Mouse (Mus musculus) heart, postnatal 10 days (tissue): Measurements from ENCODE around the gene Gm12185. TPM values are rescaled to one million over a fixed set of nuclear protein-coding genes. Genes with fewer than 3 reads are reported as not detected.
"Not testable (repeated sequence)": the region's sequence is repeated elsewhere in the genome, so short reads cannot be mapped to it uniquely, and the experiment has no call there.

Experiments
- DNase-seq, 2 experiments: peaks; one replicate each; pipeline ENCODE4 v3.0.0; 2021
- intact Hi-C: fragments of 180-260 bp; cut with DNase I; formaldehyde crosslinking; loops from one replicate; pipeline ENCODE4 v1.15.1; 2025
- total RNA-seq, 2 experiments: library from RNA; stranded (reverse); gene quantifications; 2 replicates each; pipeline ENCODE4 v1.2.3; 2021

Gm12185 gene
- total RNA-seq, result under 1 TPM; 0.17 to 0.45 TPM

DNA sequence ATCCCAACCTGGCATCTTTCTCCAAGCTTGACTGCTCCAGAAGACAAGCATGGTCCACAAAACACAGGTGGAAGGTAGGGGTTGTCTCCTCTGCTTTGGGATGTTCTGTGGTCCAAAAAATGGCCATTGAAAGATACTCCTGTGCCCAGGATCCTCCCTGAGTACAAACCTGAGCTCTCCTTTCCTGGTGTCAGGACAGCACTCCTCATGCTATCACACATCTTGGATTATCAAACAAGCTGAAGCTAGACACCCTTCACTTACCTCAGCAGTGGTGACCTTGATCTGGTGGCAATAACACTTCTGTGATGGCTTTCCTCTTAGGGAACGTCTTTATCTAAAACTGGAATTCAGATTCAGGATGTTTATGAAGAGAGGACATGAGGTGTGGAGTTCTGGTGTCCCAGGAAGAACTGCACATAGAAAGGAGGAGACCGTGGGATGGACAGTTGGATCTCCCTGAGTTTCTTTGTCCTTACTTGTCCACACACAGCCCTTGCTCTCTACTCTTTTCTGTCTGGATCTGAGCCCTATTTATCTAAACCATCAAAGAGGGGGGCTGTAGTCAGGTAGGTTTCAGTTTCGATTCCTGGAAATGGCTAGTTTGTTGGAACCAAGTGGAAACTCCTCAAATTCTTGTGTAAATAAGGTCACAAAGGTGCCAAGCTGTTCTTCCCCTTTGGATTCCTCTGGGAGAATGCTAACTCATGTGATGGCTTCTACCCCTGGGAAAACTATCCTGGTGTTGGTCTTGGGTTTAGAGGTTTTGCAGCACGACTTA lies at the start of gene Gm12185:
Gene Gm12185 (minus strand): TSS at position 487 of the 781 bp plus-strand sequence.
- intact Hi-C loops, result not testable (repeated sequence)
- peak in 1 of 2 experiments; percentile 7 for DNase-seq

DNA sequence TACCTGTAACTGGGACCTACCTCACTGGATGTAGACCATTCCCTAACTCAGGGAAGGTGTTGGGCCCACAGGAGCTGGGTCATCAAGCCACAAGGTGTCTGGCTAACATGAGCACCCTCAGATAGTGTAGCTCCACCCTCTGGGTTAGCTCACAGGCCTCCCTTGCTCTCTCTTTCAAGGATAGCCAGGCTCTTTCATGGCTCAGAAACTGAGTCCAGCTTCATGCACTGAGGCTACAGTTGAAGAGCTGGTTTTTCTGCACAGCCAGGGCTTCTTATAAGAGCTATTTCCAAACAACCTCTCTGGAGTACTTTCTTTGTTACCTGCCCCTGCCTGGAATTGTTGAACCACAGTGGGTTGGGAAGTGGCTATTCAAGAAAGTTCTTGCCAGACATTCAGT lies 20.0 kb upstream of the Gm12185 start:
- DNase-seq, intact Hi-C loops: not testable (repeated sequence)

DNA sequence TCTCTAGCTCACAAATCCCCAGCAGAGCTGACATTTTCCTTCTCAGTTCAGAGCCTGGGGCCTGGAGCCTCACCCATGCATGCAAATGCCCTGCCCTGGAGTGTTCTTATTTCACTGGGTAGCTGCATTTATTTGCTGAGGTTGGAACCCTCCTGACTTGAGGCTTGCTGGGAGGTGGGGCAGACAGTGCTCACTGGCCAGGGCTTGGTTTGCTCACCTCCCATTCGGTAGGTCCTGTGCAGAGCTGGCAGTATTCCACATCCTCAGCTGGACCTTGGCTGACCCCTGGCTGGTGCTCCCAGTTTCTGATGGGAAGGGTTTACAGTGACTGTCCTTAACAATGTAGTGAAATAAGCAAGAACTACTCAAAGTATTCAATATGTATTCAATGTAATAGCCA lies 14.8 kb upstream of the Gm12185 start:
- intact Hi-C loops, DNase-seq: not testable (repeated sequence)

DNA sequence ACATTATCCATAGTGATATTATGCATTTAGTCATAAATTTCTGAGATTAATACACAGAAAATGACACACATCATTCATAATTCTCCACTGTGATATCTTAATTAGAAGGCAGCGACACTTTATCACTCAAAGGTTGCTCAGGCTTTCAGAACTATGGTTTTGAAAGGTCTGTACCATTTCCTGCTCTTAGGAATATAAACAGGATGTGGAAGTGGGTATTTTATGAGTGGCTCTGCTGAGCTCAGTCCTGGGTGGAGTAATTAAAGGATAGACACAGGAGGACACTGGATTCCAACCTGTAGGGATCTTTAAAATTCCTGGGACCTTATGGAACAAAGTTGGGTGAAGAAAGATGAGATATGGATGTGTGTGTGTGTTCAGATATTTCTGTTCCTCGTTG lies 14.3 kb upstream of the Gm12185 start:
- DNase-seq, intact Hi-C loops: not testable (repeated sequence)

DNA sequence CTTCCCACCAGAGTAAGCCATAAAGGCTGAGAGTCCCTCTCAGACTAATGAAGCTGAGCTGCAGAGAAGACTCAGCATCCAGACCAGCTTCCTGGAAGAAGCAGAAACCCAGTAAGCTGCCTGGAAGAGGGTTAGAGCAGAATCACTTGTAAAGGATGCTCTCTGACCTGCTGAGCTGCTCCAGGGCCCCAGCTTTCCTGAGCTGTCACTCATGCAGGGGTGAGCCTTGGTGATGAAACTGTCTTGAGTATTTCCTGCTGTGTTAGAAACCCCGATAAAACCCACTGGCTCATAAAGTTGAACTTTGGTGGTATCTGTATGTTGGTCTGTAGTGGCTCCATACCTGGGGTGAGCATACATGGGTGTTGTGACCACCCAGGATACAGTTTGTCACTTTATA lies 8.4 kb upstream of the Gm12185 start:
- intact Hi-C loops, DNase-seq: not testable (repeated sequence)

DNA sequence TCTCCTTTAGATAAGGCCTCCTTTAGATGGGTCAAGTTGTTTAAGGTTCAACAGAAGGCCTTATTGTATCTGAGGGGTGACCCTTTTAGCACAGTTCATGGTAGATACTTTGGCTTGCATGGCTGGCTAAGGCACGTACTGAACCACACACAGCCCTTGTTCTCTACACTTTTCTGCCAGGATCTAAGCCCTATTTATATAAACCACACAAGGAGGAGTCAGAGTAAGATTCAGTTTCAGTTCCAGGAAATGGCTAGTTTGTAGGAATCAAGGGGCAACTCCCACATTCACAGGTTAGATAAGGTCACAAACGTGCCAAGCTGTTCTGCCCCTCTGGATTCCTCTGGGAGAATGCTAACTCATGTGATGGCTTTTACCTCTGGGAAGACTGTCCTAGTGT lies 2.0 kb upstream of the Gm12185 start, which contains the start of gene Tgtp1:
Gene Tgtp1 (minus strand): TSS at position 155 of the 400 bp plus-strand sequence.
- intact Hi-C loops, DNase-seq: not testable (repeated sequence)

DNA sequence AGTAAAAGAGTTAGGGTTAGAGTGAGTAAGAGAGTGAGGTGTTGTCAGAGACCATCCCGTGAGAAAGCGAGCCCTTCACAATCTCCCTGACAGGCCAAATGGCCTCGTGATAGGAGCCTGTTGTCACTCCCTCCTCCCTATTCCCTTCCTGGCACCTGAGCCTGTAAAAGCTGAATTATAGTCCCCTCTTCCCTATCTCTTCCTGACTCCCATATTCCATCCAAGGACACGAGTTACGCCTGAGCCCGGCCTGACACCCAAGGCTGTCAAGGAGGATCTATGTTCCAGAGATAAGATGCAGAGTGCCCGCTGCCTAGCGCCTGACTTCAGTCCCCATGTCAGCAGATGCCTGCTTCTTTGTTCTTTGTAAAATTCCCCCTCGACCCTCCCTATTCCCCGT lies 1.3 kb upstream of the Gm12185 start:
- DNase-seq, intact Hi-C loops: not testable (repeated sequence)

DNA sequence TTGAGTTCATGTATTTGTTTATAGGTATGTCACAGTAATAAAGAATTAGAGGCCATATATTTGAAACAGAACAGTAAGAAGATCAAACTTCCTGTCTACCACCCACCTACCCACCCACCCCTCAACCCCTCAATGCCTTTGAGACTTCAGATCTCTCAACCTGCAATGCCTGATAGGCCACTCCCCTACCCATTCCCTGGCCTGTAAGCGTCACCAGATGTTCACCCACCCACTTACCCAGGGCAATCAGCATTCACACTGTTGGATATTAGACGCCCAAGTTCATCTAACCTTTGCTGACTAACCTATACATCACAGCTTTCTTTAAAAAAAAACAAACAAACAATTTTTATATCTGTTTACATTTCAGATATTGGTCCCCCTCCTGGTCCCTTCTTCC lies 2.0 kb downstream of the Gm12185 start:
- DNase-seq, intact Hi-C loops: not testable (repeated sequence)

DNA sequence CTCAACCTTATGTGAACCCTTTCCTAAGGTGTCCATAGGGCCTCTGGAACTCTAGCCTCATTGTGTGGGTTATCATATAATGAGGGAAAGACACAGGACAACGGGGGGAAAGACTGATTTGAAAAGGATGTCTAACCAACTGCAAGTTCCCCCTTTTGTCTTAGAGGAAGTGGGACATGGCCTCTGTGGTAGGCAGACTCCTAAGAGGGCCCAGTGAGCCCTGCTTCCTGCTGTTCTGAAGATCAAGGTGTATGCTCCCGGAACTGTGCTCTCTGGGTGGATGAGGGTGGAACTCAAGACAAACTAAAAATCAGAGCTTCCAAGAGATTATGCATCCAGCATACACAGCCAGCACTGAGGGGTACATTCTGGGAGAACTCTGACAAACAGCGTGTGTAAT lies 3.8 kb downstream of the Gm12185 start:
- intact Hi-C loops, DNase-seq: not testable (repeated sequence)

DNA sequence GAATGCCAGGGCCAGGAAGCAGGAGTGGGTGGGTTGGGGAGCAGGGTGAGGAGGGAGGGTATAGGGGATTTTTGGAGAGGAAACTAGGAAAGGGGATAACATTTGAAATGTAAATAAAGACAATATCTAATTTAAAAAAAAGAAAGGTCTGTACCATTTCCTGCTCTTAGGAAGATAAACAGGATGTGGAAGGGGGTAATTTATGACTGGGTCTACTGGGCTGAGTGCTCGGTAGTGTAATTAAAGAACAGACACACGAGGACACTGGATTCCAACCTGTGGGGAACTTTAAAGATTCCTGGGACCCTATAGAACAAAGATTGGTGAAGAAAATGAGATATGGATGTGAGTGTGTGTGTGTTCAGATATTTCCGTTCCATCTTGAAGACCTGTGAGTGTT lies 9.2 kb downstream of the Gm12185 start:
- DNase-seq, intact Hi-C loops: not testable (repeated sequence)

DNA sequence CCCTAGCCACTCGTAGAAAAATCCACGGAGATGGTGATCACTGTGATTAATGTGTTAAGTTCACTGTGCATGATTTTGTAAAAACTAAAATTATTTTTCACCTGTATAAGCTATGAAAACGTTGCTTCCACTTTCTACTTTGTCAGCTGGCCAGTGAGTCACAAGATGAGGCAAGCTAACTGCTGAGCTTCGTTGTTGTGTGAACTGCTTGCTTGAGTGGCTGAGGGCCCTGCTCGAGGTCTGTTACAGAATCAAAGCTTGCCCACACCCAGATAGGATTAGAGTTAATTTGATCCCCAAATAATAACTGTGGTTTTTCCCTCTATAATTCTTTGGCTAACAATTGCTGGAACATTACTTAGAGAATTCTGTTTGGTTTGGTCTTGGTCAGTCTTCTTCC lies 12.0 kb downstream of the Gm12185 start:
- DNase-seq, intact Hi-C loops: not testable (repeated sequence)

DNA sequence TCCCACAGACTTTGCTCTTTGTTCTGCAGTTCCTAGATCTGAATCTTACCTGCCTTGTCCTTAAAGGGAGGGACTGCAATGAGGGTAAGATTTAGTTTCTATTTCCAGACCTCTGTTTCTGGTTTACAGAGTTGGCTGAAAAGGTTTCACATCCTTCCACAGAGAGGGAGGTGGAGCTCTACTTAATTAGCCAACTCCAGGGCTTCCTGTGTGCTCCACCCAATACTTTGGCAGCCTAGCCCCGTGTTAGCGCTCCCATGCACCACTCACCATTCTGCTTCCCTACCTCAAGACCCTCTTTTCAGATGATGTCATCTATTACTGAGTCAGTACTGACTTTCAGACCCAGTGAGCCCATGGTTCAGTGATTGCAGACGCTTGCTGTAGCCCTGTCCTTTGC lies 12.8 kb downstream of the Gm12185 start, which contains the start of gene 9930111J21Rik1:
Gene 9930111J21Rik1 (minus strand): TSS at position 148 of the 400 bp plus-strand sequence.
- intact Hi-C loops, result not testable (repeated sequence)

DNA sequence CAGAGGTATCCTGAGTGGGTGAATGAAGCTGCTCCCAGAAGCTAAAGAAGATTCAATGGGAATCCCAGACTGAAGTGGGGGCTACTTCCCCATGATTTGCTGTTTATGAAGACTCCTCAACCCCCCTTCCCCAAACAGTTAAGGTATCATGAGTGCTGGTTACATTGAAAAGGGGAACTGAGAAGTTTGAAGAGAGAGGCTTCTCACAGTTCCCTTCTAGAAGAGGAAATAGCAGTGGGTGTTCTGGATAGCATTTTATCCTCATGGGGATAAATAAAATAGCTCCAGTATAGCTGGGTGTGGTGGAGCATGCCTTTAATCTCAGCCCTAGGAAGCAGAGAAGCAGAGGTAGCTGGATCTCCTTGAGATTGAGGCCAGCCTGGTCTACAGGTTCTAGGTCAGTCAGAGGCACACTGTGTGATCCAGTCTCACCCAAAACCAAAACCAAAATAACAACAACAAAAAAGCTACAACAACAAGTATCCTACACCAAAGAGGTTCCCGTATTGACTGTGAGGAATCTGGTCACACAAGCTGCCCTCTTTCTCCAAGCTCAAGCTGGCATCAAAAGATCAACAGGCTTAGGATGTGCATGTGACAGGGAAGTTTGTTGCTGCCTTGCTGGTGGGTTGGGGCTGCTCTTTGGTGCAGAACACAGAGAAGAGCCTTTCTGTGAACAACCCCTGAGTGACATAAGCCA lies 13.6 kb downstream of the Gm12185 start, which contains the start of gene Olfr56:
Gene Olfr56 (plus strand): TSS at position 650 of the 700 bp plus-strand sequence.
- DNase-seq, intact Hi-C loops: not testable (repeated sequence)

More for the DNA sequence above, 12.8 kb downstream of the Gm12185 start, which contains the start of gene 9930111J21Rik1:
- DNase-seq, result not testable (repeated sequence)

DNA sequence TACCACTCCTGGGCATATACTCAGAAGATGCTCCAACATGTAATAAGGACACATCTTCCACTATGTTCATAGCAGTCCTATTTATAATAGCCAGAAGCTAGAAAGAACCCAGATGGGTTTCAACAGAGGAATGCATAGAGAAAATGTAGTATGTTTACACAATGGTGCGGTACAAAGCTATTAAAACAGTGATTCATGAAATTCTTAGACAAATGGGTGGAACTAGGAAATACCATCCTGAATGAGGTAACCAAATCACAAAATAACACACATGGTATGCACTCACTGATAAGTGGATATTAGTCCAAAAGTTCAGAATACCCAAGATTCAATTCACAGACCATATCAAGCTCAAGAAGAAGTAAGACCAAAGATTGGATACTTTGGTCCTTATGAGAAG lies 17.3 kb downstream of the Gm12185 start:
- intact Hi-C loops, DNase-seq: not testable (repeated sequence)

DNA sequence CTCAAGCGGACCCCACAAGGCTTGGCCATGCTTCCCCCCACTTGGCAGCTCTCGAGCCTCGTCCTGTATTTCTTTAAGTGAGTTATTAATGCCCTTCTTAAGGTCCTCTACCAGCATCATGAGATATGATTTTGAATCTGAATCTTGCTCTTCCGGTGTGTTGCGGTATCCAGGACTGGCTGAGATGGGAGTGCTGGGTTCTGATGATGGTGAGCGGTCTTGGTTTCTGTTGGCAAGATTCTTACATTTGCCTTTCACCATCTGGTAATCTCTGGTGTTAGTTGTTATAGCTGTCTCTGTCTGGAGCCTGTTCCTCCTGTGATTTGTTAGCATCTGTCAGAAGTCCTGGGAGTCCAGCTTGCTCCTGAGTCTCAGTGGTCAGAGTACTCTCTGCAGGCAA lies 45.9 kb downstream of the Gm12185 start, which contains the start of gene Psme2b:
Gene Psme2b (minus strand): TSS at position 101 of the 400 bp plus-strand sequence.
- intact Hi-C loops, DNase-seq: not testable (repeated sequence)

DNA sequence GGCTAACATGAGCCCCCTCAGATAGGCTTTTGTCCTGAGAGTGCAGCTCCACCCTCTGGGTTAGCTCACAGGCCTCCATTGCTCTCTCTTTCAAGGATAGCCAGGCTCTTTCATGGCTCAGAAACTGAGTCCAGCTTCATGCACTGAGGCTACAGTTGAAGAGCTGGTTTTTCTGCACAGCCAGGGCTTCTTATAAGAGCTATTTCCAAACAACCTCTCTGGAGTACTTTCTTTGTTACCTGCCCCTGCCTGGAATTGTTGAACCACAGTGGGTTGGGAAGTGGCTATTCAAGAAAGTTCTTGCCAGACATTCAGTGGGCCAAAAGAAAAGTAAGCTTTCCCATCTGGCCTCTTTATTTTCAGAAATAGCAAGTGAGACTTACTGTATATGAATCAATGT lies 52.7 kb downstream of the Gm12185 start:
- DNase-seq, intact Hi-C loops: not testable (repeated sequence)

DNA sequence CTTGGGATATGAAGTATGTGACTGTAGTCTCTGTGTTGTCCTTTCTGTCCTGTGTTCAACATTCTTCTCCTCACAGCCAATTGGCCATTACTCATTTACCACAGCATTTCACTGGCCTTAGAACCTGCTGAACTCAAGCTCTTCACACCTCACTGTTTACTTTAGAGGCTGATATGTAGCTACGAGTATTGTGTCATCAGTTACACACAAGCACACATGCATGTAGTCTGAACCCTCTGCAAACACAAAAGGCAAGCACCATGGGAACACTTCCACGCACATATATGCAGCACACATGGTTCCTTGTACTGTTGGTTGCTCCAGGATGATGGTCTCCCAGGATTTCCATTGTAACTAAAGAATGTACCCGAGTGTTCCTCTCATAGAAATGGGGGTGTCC lies 56.7 kb downstream of the Gm12185 start:
- DNase-seq, intact Hi-C loops: not testable (repeated sequence)

DNA sequence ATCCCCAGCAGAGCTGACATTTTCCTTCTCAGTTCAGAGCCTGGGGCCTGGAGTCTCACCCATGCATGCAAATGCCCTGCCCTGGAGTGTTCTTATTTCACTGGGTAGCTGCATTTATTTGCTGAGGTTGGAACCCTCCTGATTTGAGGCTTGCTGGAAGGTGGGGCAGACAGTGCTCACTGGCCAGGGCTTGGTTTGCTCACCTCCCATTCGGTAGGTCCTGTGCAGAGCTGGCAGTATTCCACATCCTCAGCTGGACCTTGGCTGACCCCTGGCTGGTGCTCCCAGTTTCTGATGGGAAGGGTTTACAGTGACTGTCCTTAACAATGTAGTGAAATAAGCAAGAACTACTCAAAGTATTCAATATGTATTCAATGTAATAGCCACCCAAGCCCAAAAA lies 58.1 kb downstream of the Gm12185 start:
- DNase-seq, intact Hi-C loops: not testable (repeated sequence)

DNA sequence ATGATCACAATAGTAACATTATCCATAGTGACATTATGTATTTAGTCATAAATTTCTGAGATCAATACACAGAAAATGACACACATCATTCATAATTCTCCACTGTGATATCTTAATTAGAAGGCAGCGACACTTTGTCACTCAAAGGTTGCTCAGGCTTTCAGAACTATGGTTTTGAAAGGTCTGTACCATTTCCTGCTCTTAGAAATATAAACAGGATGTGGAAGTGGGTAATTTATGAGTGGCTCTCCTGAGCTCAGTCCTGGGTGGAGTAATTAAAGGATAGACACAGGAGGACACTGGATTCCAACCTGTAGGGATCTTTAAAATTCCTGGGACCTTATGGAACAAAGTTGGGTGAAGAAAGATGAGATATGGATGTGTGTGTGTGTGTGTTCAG lies 58.6 kb downstream of the Gm12185 start:
- DNase-seq, intact Hi-C loops: not testable (repeated sequence)

DNA sequence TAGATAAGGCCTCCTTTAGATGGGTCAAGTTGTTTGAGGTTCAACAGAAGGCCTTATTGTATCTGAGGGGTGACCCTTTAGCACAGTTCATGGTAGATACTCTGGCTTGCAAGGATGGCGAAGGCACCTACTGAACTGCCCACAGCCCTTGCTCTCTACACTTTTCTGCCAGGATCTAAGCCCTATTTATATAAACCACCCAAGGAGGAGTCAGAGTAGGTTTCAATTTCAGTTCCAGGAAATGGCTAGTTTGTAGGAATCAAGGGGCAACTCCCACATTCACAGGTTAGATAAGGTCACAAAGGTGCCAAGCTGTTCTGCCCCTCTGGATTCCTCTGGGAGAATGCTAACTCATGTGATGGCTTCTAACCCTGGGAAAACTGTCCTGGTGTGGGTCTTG lies 64.0 kb downstream of the Gm12185 start:
- intact Hi-C loops, DNase-seq: not testable (repeated sequence)

DNA sequence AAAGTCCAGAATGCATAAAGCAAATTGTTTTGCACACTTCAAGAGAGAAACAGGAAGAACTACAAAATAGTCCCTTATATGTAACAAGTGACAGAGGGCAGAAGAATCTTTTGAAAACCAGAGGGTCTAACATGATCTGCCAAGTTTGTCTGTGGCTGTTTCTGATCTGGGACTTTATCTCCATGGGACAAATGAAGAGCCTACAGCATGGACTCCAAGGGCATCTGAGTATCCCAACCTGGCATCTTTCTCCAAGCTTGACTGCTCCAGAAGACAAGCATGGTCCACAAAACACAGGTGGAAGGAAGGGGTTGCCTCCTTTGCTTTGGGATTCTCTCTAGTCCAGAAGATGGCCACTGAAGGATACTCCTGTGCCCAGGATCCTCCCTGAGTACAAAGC lies 65.6 kb downstream of the Gm12185 start:
- intact Hi-C loops, DNase-seq: not testable (repeated sequence)
